Mouse (Mus musculus): ENCODE data around the gene Ell2.

Gene Ell2

GRCm38 (mm10) chr13:75733594-75734161 lies 27.1 kb downstream of the Ell2 start:
- no peak for DNase-seq

GRCm38 (mm10) chr13:75734231-75734630 lies 27.7 kb downstream of the Ell2 start:
- DNase-seq, result no peak

GRCm38 (mm10) chr13:75735606-75736005 lies 29.0 kb downstream of the Ell2 start:
- no peak for DNase-seq

GRCm38 (mm10) chr13:75737991-75738390 lies 31.4 kb downstream of the Ell2 start:
- DNase-seq, result no peak

- DNase-seq, result no peak
Observed at GRCm38 (mm10) chr13:75738536-75738935, 32.0 kb downstream of the Ell2 start.

- DNase-seq, result no peak
Observed at GRCm38 (mm10) chr13:75738957-75739356, 32.4 kb downstream of the Ell2 start.

GRCm38 (mm10) chr13:75740018-75740417 lies 33.5 kb downstream of the Ell2 start:
- no peak for DNase-seq

GRCm38 (mm10) chr13:75741119-75741518 lies 34.6 kb downstream of the Ell2 start:
- no peak for DNase-seq

- no peak for DNase-seq
Observed at GRCm38 (mm10) chr13:75741736-75742729, 35.5 kb downstream of the Ell2 start.

GRCm38 (mm10) chr13:75742970-75743369 lies 36.4 kb downstream of the Ell2 start:
- no peak for DNase-seq

GRCm38 (mm10) chr13:75744065-75744464 lies 37.5 kb downstream of the Ell2 start:
- no peak for DNase-seq

- no peak for DNase-seq
Observed at GRCm38 (mm10) chr13:75745328-75745727, 38.8 kb downstream of the Ell2 start.

- no peak for DNase-seq
Observed at GRCm38 (mm10) chr13:75747265-75747664, 40.7 kb downstream of the Ell2 start.

- no peak for DNase-seq
Observed at GRCm38 (mm10) chr13:75748685-75749084, 42.1 kb downstream of the Ell2 start.

GRCm38 (mm10) chr13:75750785-75751184 lies 44.2 kb downstream of the Ell2 start:
- DNase-seq, result no peak

GRCm38 (mm10) chr13:75752216-75752938 lies 45.8 kb downstream of the Ell2 start:
- no peak for DNase-seq

GRCm38 (mm10) chr13:75754398-75754797 lies 47.8 kb downstream of the Ell2 start:
- no peak for DNase-seq

GRCm38 (mm10) chr13:75760859-75761548 lies 54.4 kb downstream of the Ell2 start:
- no peak for DNase-seq

GRCm38 (mm10) chr13:75762759-75763158 lies 56.2 kb downstream of the Ell2 start:
- no peak for DNase-seq

- DNase-seq, result no peak
Observed at GRCm38 (mm10) chr13:75763280-75763679, 56.7 kb downstream of the Ell2 start.

GRCm38 (mm10) chr13:75765742-75766141 lies 59.2 kb downstream of the Ell2 start:
- DNase-seq, result no peak

- DNase-seq, result no peak
Observed at GRCm38 (mm10) chr13:75766238-75766637, 59.7 kb downstream of the Ell2 start.

- no peak for DNase-seq
Observed at GRCm38 (mm10) chr13:75766967-75767366, 60.4 kb downstream of the Ell2 start.

Data from thymus, postnatal 25 days (tissue).